Mouse (Mus musculus) heart, adult 8-10 months (tissue): Measurements from ENCODE around the gene Tlk2. TPM values are rescaled to one million over a fixed set of nuclear protein-coding genes. Genes with fewer than 3 reads are reported as not detected.
A peak's percentile ranks its signal among the peaks of the same experiment; 100 is the strongest.

Experiments
- DNase-seq: peaks from one replicate; pipeline ENCODE4 v3.0.0; 2022; ENCODE audit warnings: low spot score
- total RNA-seq, 4 experiments: library from RNA; stranded (reverse); gene quantifications; 2 replicates each; pipeline ENCODE4 v1.2.4; 2022

The Tlk2 gene
- total RNA-seq, 4 experiments from 2014 or later = 33.2 to 46.4 (median 38.5) TPM

- DNase-seq = no peak
These were observed 83.2 kb downstream of the Tlk2 start for GRCm38 (mm10) chr11:105261601-105262351.

- DNase-seq = no peak
These were observed 85.9 kb downstream of the Tlk2 start for GRCm38 (mm10) chr11:105264506-105264905.

- DNase-seq = no peak
These were observed 86.4 kb downstream of the Tlk2 start for GRCm38 (mm10) chr11:105264988-105265387.

- DNase-seq = peak; percentile 64
These were observed 91.5 kb downstream of the Tlk2 start for GRCm38 (mm10) chr11:105270155-105270554.

- no peak for DNase-seq
These were observed 101.8 kb downstream of the Tlk2 start for GRCm38 (mm10) chr11:105280456-105280855.

- no peak for DNase-seq
These were observed 102.7 kb downstream of the Tlk2 start for GRCm38 (mm10) chr11:105281291-105281690.

GRCm38 (mm10) chr11:105281763-105282459, 103.3 kb downstream of the Tlk2 start:
- no peak for DNase-seq

- peak; percentile 65 for DNase-seq
These were observed 103.9 kb downstream of the Tlk2 start for GRCm38 (mm10) chr11:105282460-105282859.

GRCm38 (mm10) chr11:105283016-105283415, 104.4 kb downstream of the Tlk2 start:
- DNase-seq = no peak

- no peak for DNase-seq
These were observed 107.1 kb downstream of the Tlk2 start for GRCm38 (mm10) chr11:105285720-105286119.

GRCm38 (mm10) chr11:105289403-105289802, 110.8 kb downstream of the Tlk2 start:
- DNase-seq = no peak

- peak; percentile 70 for DNase-seq
These were observed 113.1 kb downstream of the Tlk2 start for GRCm38 (mm10) chr11:105291681-105292123.

GRCm38 (mm10) chr11:105292124-105293071, 113.8 kb downstream of the Tlk2 start, which contains the start of gene Mrc2:
Mrc2 (plus strand) TSS chr11:105292643.
- peak; percentile 73 for DNase-seq

- DNase-seq = no peak
These were observed 114.5 kb downstream of the Tlk2 start for GRCm38 (mm10) chr11:105293101-105293581.

GRCm38 (mm10) chr11:105293901-105294494, 115.4 kb downstream of the Tlk2 start:
- no peak for DNase-seq

GRCm38 (mm10) chr11:105296084-105296483, 117.5 kb downstream of the Tlk2 start:
- DNase-seq = no peak

GRCm38 (mm10) chr11:105310197-105310596, 131.6 kb downstream of the Tlk2 start:
- no peak for DNase-seq

- peak; percentile 63 for DNase-seq
These were observed 132.8 kb downstream of the Tlk2 start for GRCm38 (mm10) chr11:105311291-105311975.

- no peak for DNase-seq
These were observed 133.8 kb downstream of the Tlk2 start for GRCm38 (mm10) chr11:105312311-105312942.
